Mouse (Mus musculus) forebrain, embryonic 12.5 days (tissue): ENCODE measurements around the gene Nat8f6. TPM values are rescaled to one million over a fixed set of nuclear protein-coding genes. Genes with fewer than 3 reads are reported as not detected.
"Not testable (repeated sequence)": the region's sequence is repeated elsewhere in the genome, so short reads cannot be mapped to it uniquely, and the experiment has no call there.

ENCODE experiments used
- ATAC-seq: fragments of 200-750 bp; cut with Nextera tagmentation; 2 replicates; pipeline ENCODE4 v1.8.0; 2017; ENCODE audit warnings: moderate TSS enrichment; ENCODE audit not compliant: low FRiP score
- H3K27ac ChIP-seq: fragments of 300-500 bp; sonication (generic); 2 replicates; pipeline ENCODE4 v1.5.1; 2016; ENCODE audit warnings: mild to moderate bottlenecking
- H3K27me3 ChIP-seq: fragments of 300-500 bp; sonication (generic); 2 replicates; pipeline ENCODE4 v1.6.1; 2016; ENCODE audit warnings: mild to moderate bottlenecking
- H3K36me3 ChIP-seq: fragments of 300-500 bp; sonication (generic); replicated peaks from 2 replicates; pipeline ENCODE4 v1.6.1; 2016; ENCODE audit warnings: mild to moderate bottlenecking
- H3K4me1 ChIP-seq: fragments of 300-500 bp; sonication (generic); 2 replicates; pipeline ENCODE4 v1.6.1; 2016
- H3K4me2 ChIP-seq: fragments of 300-500 bp; sonication (generic); 2 replicates; pipeline ENCODE4 v1.6.1; 2016; ENCODE audit warnings: mild to moderate bottlenecking, moderate library complexity
- H3K4me3 ChIP-seq: fragments of 300-500 bp; sonication (generic); replicated peaks from 2 replicates; pipeline ENCODE4 v1.5.1; 2016; ENCODE audit warnings: mild to moderate bottlenecking
- H3K9ac ChIP-seq: fragments of 300-500 bp; sonication (generic); 2 replicates; pipeline ENCODE4 v1.6.1; 2016; ENCODE audit warnings: mild to moderate bottlenecking
- H3K9me3 ChIP-seq: fragments of 300-500 bp; sonication (generic); 2 replicates; pipeline ENCODE4 v1.6.1; 2016
- WGBS: fragments of 180-500 bp; shearing (Covaris S2); methylation state at CpG from one replicate; pipeline ENCODE4 v1.1.7; 2016; 5-methylcytosine and 5-hydroxymethylcytosine counted together
- microRNA-seq: library from miRNA; unstranded; fragments of <30 nt; microRNA quantifications from one replicate; pipeline ENCODE4, GENCODE M21; 2017
- polyA plus RNA-seq: library from polyadenylated mRNA; unstranded; fragments of >200 nt; fragmentation: Nextera tagmentation; extraction: Ambion mirVana; gene quantifications from 2 replicates; pipeline ENCODE4 v1.2.1, GENCODE M21; 2016

The Nat8f6 gene
- polyA plus RNA-seq, 1 experiment from 2014 or later = not detected

DNA sequence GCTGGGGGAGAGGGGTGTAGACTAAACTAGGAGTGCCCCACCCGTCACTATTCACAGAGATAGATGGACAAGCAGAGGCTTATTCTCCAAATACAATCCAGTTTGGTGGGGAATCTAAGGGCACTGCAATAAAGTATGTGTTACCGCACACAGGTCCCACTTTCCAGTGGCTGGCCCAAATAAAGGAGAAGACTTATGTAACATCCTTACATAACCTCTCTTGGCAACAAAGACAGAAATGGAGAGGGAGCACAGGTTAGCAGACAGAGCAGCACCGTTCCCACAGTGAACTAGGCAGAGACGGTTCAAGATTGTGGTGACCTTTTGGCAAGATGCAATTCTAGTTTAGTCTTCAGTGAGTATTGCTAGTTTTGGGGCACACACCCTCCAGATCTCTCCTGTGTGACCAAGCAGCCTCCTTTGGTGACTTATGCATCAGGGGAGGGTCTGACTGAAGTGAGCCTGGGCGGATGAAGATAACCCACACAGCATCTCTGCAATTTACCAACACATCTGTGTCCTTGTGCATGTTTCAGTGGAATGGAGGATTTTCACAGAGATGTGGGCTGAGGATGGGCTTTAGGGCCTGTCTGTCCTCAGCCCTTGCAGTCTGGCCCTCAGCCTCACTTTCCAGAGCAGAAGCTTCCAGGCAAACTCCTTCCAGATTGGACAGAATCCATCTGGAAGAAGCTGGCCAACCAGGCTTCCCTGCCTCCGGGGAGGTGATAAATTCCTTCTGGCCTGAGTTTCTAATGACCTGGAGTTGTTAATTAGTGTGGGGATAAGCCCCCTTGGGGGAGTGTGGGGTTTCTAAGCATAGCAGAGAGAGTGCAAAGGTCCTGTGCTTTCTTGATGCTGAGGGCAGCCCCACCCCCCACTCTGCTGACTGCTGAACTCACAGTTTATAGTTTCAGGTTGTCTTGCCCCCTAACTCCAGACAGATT is 57.4 kb downstream of the Nat8f6 start:
- not testable (repeated sequence) for H3K36me3 ChIP-seq, H3K4me1 ChIP-seq, H3K9me3 ChIP-seq, H3K27me3 ChIP-seq, H3K27ac ChIP-seq, H3K4me2 ChIP-seq, H3K9ac ChIP-seq, ATAC-seq, H3K4me3 ChIP-seq
- 86% methylated on average over 6 of the region's 6 CpGs for WGBS

DNA sequence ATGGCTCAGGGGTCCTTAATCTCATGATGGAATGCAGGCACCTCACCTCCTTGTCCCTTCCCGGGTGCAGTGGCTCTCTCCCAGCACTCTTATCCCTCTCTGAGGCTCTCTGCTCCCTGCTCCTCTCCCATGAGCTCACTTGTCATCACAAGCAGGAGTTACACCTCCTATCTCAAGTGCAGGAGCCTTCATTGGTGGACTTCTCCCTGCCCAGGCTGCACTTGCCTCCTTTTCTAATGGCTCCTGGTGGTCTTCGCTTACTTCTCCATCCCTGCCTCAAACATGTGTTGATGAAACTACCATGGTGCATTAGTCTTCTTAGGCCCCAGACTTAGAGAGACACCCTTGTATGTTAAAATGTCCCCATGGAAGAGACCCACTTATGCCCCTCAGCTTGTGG is 58.1 kb downstream of the Nat8f6 start:
- not testable (repeated sequence) for H3K9me3 ChIP-seq, H3K9ac ChIP-seq, H3K4me3 ChIP-seq, ATAC-seq, H3K4me1 ChIP-seq, H3K36me3 ChIP-seq, H3K27me3 ChIP-seq, H3K4me2 ChIP-seq, H3K27ac ChIP-seq
- WGBS = 82% methylated on average over 2 of the region's 2 CpGs

Small RNA genes lying within 50 kb of the gene (microRNA-seq; reads per million reads assigned to microRNA genes)
- gene Mir6375 = not detected

Other genes starting within 250 kb of the Nat8f6 start
- 11.4 and 14.0 TPM in 2 replicates for gene Alms1, start 233.4 kb downstream of the Nat8f6 start, polyA plus RNA-seq
- not detected in 2 replicates for gene Nat8f7, start 107.7 kb downstream of the Nat8f6 start, polyA plus RNA-seq
- 0.21 and 0.47 TPM in 2 replicates for gene Nat8f3, start 55.2 kb downstream of the Nat8f6 start, polyA plus RNA-seq
- not detected in 2 replicates for gene Nat8f5, start within 50 bp of the Nat8f6 start, polyA plus RNA-seq
- not detected in 2 replicates for gene Nat8, start 11.1 kb upstream of the Nat8f6 start, polyA plus RNA-seq
- not detected in 2 replicates for gene Nat8f2, start 48.2 kb upstream of the Nat8f6 start, polyA plus RNA-seq
- gene Nat8f4, start 83.9 kb upstream of the Nat8f6 start, polyA plus RNA-seq = 7.6 and 7.9 TPM in 2 replicates
- gene Tprkb, start 90.9 kb upstream of the Nat8f6 start, polyA plus RNA-seq = 39.1 TPM in 2 replicates
- gene Nat8f1, start 94.7 kb upstream of the Nat8f6 start, polyA plus RNA-seq = 7.0 and 10.2 TPM in 2 replicates
- 47.3 and 49.5 TPM in 2 replicates for gene Dusp11, start 140.7 kb upstream of the Nat8f6 start, polyA plus RNA-seq
- not detected in 2 replicates for gene Figla, start 195.2 kb upstream of the Nat8f6 start, polyA plus RNA-seq
- gene Add2, start 207.7 kb upstream of the Nat8f6 start, polyA plus RNA-seq = 124 and 128 TPM in 2 replicates